Mouse (Mus musculus) forebrain, embryonic 10.5 days (tissue): Measurements from ENCODE around the gene Eif3c. TPM values are rescaled to one million over a fixed set of nuclear protein-coding genes. Genes with fewer than 3 reads are reported as not detected.

Experiments used
- DNase-seq: peaks from one replicate; pipeline ENCODE4 v3.0.0-alpha.2; 2017; ENCODE audit warnings: low spot score; ENCODE audit errors: extremely low spot score
- H3K27ac ChIP-seq: fragments of 300-500 bp; sonication (generic); 2 replicates; pipeline ENCODE4 v1.5.1; 2016; ENCODE audit warnings: mild to moderate bottlenecking
- H3K27me3 ChIP-seq: fragments of 300-500 bp; sonication (generic); 2 replicates; pipeline ENCODE4 v1.6.1; 2016; ENCODE audit warnings: mild to moderate bottlenecking; ENCODE audit not compliant: poor library complexity, severe bottlenecking
- H3K36me3 ChIP-seq: fragments of 300-500 bp; sonication (generic); replicated peaks from 2 replicates; pipeline ENCODE4 v1.6.1; 2016; ENCODE audit warnings: mild to moderate bottlenecking, moderate library complexity
- H3K4me1 ChIP-seq: fragments of 300-500 bp; sonication (generic); 2 replicates; pipeline ENCODE4 v1.6.1; 2016
- H3K4me3 ChIP-seq: fragments of 300-500 bp; sonication (generic); 2 replicates; pipeline ENCODE4 v1.5.1; 2016; ENCODE audit warnings: mild to moderate bottlenecking, moderate library complexity
- H3K9me3 ChIP-seq: fragments of 300-500 bp; sonication (generic); 2 replicates; pipeline ENCODE4 v1.6.1; 2016; ENCODE audit warnings: mild to moderate bottlenecking, moderate library complexity
- WGBS: fragments of 180-500 bp; shearing (Covaris S2); methylation state at CpG from one replicate; pipeline ENCODE4 v1.1.7; 2016; 5-methylcytosine and 5-hydroxymethylcytosine counted together
- microRNA-seq: library from miRNA; unstranded; fragments of <30 nt; microRNA quantifications from one replicate; pipeline ENCODE4, GENCODE M21; 2017
- polyA plus RNA-seq: library from polyadenylated mRNA; unstranded; fragments of >200 nt; fragmentation: Nextera tagmentation; extraction: Ambion mirVana; gene quantifications from 2 replicates; pipeline ENCODE4 v1.2.1, GENCODE M21; 2016

The Eif3c gene
- polyA plus RNA-seq, 1 experiment from 2014 or later: 230 TPM

GRCm38 (mm10) chr7:126502751-126503150 is 63.5 kb downstream of the Eif3c start:
- Histone ChIP-seq H3K4me1 (peaks cover 17% of the 10 kb centered on the region), H3K9me3 (no peaks in the 10 kb centered on the region), H3K27me3 (no peaks in the 10 kb centered on the region), H3K27ac (peak overlapping the region; percentile 98), H3K4me3 (peak overlapping the region; percentile 80), H3K36me3 (peaks cover 37% of the 10 kb centered on the region)
- no peak for DNase-seq
- WGBS: under 1% methylated on average over 39 of the region's 40 CpGs

GRCm38 (mm10) chr7:126502023-126502741 is 64.0 kb downstream of the Eif3c start:
- Histone ChIP-seq H3K36me3 (peaks cover 42% of the 10 kb centered on the region), H3K27me3 (no peaks in the 10 kb centered on the region), H3K9me3 (no peaks in the 10 kb centered on the region), H3K4me1 (peaks cover 17% of the 10 kb centered on the region), H3K4me3 (peak overlapping the region; percentile 80), H3K27ac (peak overlapping the region; percentile 98)
- under 1% methylated on average over 57 of the region's 57 CpGs for WGBS
- peak; percentile 98 for DNase-seq

GRCm38 (mm10) chr7:126501684-126502022 is 64.6 kb downstream of the Eif3c start:
- Histone ChIP-seq H3K4me1 (peaks cover 17% of the 10 kb centered on the region), H3K9me3 (no peaks in the 10 kb centered on the region), H3K27ac (peak overlapping the region; percentile 98), H3K36me3 (peaks cover 48% of the 10 kb centered on the region), H3K4me3 (peak overlapping the region; percentile 80), H3K27me3 (no peaks in the 10 kb centered on the region)
- 3% methylated on average over 9 of the region's 9 CpGs for WGBS
- no peak for DNase-seq

GRCm38 (mm10) chr7:126499416-126499815 is 66.8 kb downstream of the Eif3c start:
- no peak overlapping the region for H3K27ac ChIP-seq
- no peaks in the 10 kb centered on the region for H3K9me3 ChIP-seq
- no peak for DNase-seq
- peaks cover 16% of the 10 kb centered on the region for H3K4me1 ChIP-seq
- WGBS: 95% methylated on average over 7 of the region's 7 CpGs
- peaks cover 70% of the 10 kb centered on the region for H3K36me3 ChIP-seq
- no peak overlapping the region for H3K4me3 ChIP-seq
- H3K27me3 ChIP-seq: no peaks in the 10 kb centered on the region

GRCm38 (mm10) chr7:126497966-126498365 is 68.2 kb downstream of the Eif3c start:
- WGBS: 94% methylated on average over 12 of the region's 12 CpGs
- no peak overlapping the region for H3K27ac ChIP-seq
- peaks cover 9% of the 10 kb centered on the region for H3K4me1 ChIP-seq
- peaks cover 84% of the 10 kb centered on the region for H3K36me3 ChIP-seq
- DNase-seq: no peak
- no peak overlapping the region for H3K4me3 ChIP-seq
- H3K27me3 ChIP-seq: no peaks in the 10 kb centered on the region
- no peaks in the 10 kb centered on the region for H3K9me3 ChIP-seq

- DNase-seq: no peak
- peaks cover 9% of the 10 kb centered on the region for H3K4me1 ChIP-seq
- no peaks in the 10 kb centered on the region for H3K9me3 ChIP-seq
- H3K27ac ChIP-seq: no peak overlapping the region
- H3K4me3 ChIP-seq: no peak overlapping the region
- 90% methylated on average over 5 of the region's 5 CpGs for WGBS
- no peaks in the 10 kb centered on the region for H3K27me3 ChIP-seq
- peaks cover 99% of the 10 kb centered on the region for H3K36me3 ChIP-seq
These were observed 69.7 kb downstream of the Eif3c start for GRCm38 (mm10) chr7:126496475-126496874.

Small RNAs within 50 kb of the gene (microRNA-seq; reads per million reads assigned to microRNA genes)
- not detected for gene Mir7059

Other genes starting within 250 kb of the Eif3c start
- gene Lat, start 196.8 kb downstream of the Eif3c start, polyA plus RNA-seq: 2.0 and 2.4 TPM in 2 replicates
- 64.7 and 68.6 TPM in 2 replicates for gene Spns1, start 189.0 kb downstream of the Eif3c start, polyA plus RNA-seq
- gene Nfatc2ip, start 169.7 kb downstream of the Eif3c start, polyA plus RNA-seq: 2.6 and 2.8 TPM in 2 replicates
- 0.07 and 0.14 TPM in 2 replicates for gene Cd19, start 151.5 kb downstream of the Eif3c start, polyA plus RNA-seq
- gene Rabep2, start 137.7 kb downstream of the Eif3c start, polyA plus RNA-seq: 24.8 and 25.5 TPM in 2 replicates
- gene Atp2a1, start 103.3 kb downstream of the Eif3c start, polyA plus RNA-seq: 0.33 TPM in 2 replicates
- gene Sh2b1, start 91.0 kb downstream of the Eif3c start, polyA plus RNA-seq: 49.2 and 50.8 TPM in 2 replicates
- 180 and 183 TPM in 2 replicates for gene Tufm, start 79.0 kb downstream of the Eif3c start, polyA plus RNA-seq
- 49.0 and 55.3 TPM in 2 replicates for gene Atxn2l, start 63.0 kb downstream of the Eif3c start, polyA plus RNA-seq
- gene Apobr, start 18.5 kb upstream of the Eif3c start, polyA plus RNA-seq: 0.67 and 0.79 TPM in 2 replicates
- 20.7 and 25.8 TPM in 2 replicates for gene Cln3, start 19.4 kb upstream of the Eif3c start, polyA plus RNA-seq
- not detected in 2 replicates for gene Il27, start 28.5 kb upstream of the Eif3c start, polyA plus RNA-seq
- gene Nupr1, start 64.5 kb upstream of the Eif3c start, polyA plus RNA-seq: 1.3 and 2.0 TPM in 2 replicates
- 61.1 and 64.5 TPM in 2 replicates for gene Sgf29, start 82.9 kb upstream of the Eif3c start, polyA plus RNA-seq
- gene Sult1a1, start 110.0 kb upstream of the Eif3c start, polyA plus RNA-seq: 0.16 and 0.40 TPM in 2 replicates
- 213 and 216 TPM in 2 replicates for gene Bola2, start 129.0 kb upstream of the Eif3c start, polyA plus RNA-seq
- 13.5 and 14.0 TPM in 2 replicates for gene Slx1b, start 129.4 kb upstream of the Eif3c start, polyA plus RNA-seq
- gene Coro1a, start 141.4 kb upstream of the Eif3c start, polyA plus RNA-seq: 33.6 and 40.3 TPM in 2 replicates
- gene Mapk3, start 193.2 kb upstream of the Eif3c start, polyA plus RNA-seq: 54.4 and 55.7 TPM in 2 replicates
- gene Gdpd3, start 199.9 kb upstream of the Eif3c start, polyA plus RNA-seq: 0.77 and 0.98 TPM in 2 replicates
- 28.9 and 35.0 TPM in 2 replicates for gene Ypel3, start 210.5 kb upstream of the Eif3c start, polyA plus RNA-seq
- 0.32 and 0.61 TPM in 2 replicates for gene Tbx6, start 215.1 kb upstream of the Eif3c start, polyA plus RNA-seq
- gene Ppp4c, start 226.1 kb upstream of the Eif3c start, polyA plus RNA-seq: 413 and 423 TPM in 2 replicates
- 2.6 and 2.9 TPM in 2 replicates for gene Fam57b, start 231.3 kb upstream of the Eif3c start, polyA plus RNA-seq